Mouse (Mus musculus) megakaryocyte, adult 5-6 weeks (primary cell): Measurements from ENCODE around the gene Gm20388. TPM values are rescaled to one million over a fixed set of nuclear protein-coding genes. Genes with fewer than 3 reads are reported as not detected.
"Not testable (repeated sequence)": the region's sequence is repeated elsewhere in the genome, so short reads cannot be mapped to it uniquely, and the experiment has no call there.

Source experiments
- ATAC-seq: 2 replicates; pipeline ENCODE4 v1.8.0; 2016; ENCODE audit warnings: mild to moderate bottlenecking, inconsistent platforms; ENCODE audit not compliant: poor library complexity, severe bottlenecking
- total RNA-seq, 2 experiments: library from RNA; stranded (forward) in 1 of 2; stranded (reverse) in 1 of 2; fragments of 153-499, 151-499 nt in 1 of 2; fragments of 221-1000, 200-1000 nt in 1 of 2; gene quantifications; 2 replicates each; pipeline versions ENCODE4 v1.2.3 to v1.2.4; 2015 to 2017

The Gm20388 gene
- total RNA-seq, 2 experiments from 2014 or later, result 7.6 to 15.5 TPM

- ATAC-seq, result no peak
Observed at GRCm38 (mm10) chr8:123382516-123382915, 3471.9 kb downstream of the Gm20388 start.

GRCm38 (mm10) chr8:123384883-123385540, 3474.4 kb downstream of the Gm20388 start:
- ATAC-seq, result peak; percentile 63; the same call in 1 of the 2 replicates

GRCm38 (mm10) chr8:123387041-123387440, 3476.4 kb downstream of the Gm20388 start:
- no peak for ATAC-seq

GRCm38 (mm10) chr8:123387801-123388200, 3477.2 kb downstream of the Gm20388 start:
- ATAC-seq, result no peak

GRCm38 (mm10) chr8:123389026-123389425, 3478.4 kb downstream of the Gm20388 start:
- no peak for ATAC-seq

GRCm38 (mm10) chr8:123398308-123398707, 3487.7 kb downstream of the Gm20388 start:
- ATAC-seq, result no peak

- no peak for ATAC-seq
Observed at GRCm38 (mm10) chr8:123401936-123402335, 3491.3 kb downstream of the Gm20388 start.

- no peak for ATAC-seq
Observed at GRCm38 (mm10) chr8:123402730-123403326, 3492.2 kb downstream of the Gm20388 start.

GRCm38 (mm10) chr8:123404521-123404920, 3493.9 kb downstream of the Gm20388 start:
- ATAC-seq, result no peak

GRCm38 (mm10) chr8:123406786-123407185, 3496.1 kb downstream of the Gm20388 start, which contains the start of gene Mc1r:
TSS of gene Mc1r (plus strand) at chr8:123407107.
- peak; percentile 70 for ATAC-seq

- ATAC-seq, result no peak
Observed at GRCm38 (mm10) chr8:123407612-123408011, 3497.0 kb downstream of the Gm20388 start.

GRCm38 (mm10) chr8:123408586-123409544, 3498.2 kb downstream of the Gm20388 start:
- no peak for ATAC-seq

GRCm38 (mm10) chr8:123410049-123410587, 3499.5 kb downstream of the Gm20388 start:
- ATAC-seq, result no peak

- ATAC-seq, result no peak
Observed at GRCm38 (mm10) chr8:123410788-123411187, 3500.1 kb downstream of the Gm20388 start.

GRCm38 (mm10) chr8:123411246-123411645, 3500.6 kb downstream of the Gm20388 start, which contains the start of gene Tubb3:
TSS of gene Tubb3 (plus strand) at chr8:123411424.
- peak; percentile 60 for ATAC-seq

GRCm38 (mm10) chr8:123411781-123412327, 3501.2 kb downstream of the Gm20388 start:
- no peak for ATAC-seq

- ATAC-seq, result peak; percentile 52
Observed at GRCm38 (mm10) chr8:123412560-123413170, 3502.0 kb downstream of the Gm20388 start.

- no peak for ATAC-seq
Observed at GRCm38 (mm10) chr8:123414255-123414654, 3503.6 kb downstream of the Gm20388 start.

- not testable (repeated sequence) for ATAC-seq
Observed at GRCm38 (mm10) chr8:123414997-123415696, 3504.5 kb downstream of the Gm20388 start.
